Mouse (Mus musculus) A20 (cell line): ENCODE data around the gene Dnajc5.
A peak's percentile ranks its signal among the peaks of the same experiment; 100 is the strongest.
"Not testable (repeated sequence)": the region's sequence is repeated elsewhere in the genome, so short reads cannot be mapped to it uniquely, and the experiment has no call there.

Source experiments
- DNase-seq: peaks from one replicate; pipeline ENCODE4 v3.0.0-alpha.2; 2011; ENCODE audit warnings: low read depth, low spot score

Gene Dnajc5

GRCm38 (mm10) chr2:181520118-181520935 is at the start of gene Dnajc5:
TSS of gene Dnajc5 (plus strand) at chr2:181520485.
- DNase-seq, result peak; percentile 99

- no peak for DNase-seq
Measured at GRCm38 (mm10) chr2:181471246-181471645, 49.0 kb upstream of the Dnajc5 start.

- DNase-seq, result no peak
Measured at GRCm38 (mm10) chr2:181472256-181472827, 47.9 kb upstream of the Dnajc5 start.

- DNase-seq, result peak; percentile 24
Measured at GRCm38 (mm10) chr2:181483120-181483519, 37.2 kb upstream of the Dnajc5 start.

GRCm38 (mm10) chr2:181483562-181484318 is 36.5 kb upstream of the Dnajc5 start:
- peak; percentile 48 for DNase-seq

- DNase-seq, result no peak
Measured at GRCm38 (mm10) chr2:181484456-181485233, 35.6 kb upstream of the Dnajc5 start.

- no peak for DNase-seq
Measured at GRCm38 (mm10) chr2:181485741-181486140, 34.5 kb upstream of the Dnajc5 start.

- peak; percentile 26 for DNase-seq
Measured at GRCm38 (mm10) chr2:181487338-181488277, 32.7 kb upstream of the Dnajc5 start.

GRCm38 (mm10) chr2:181491432-181492205 is 28.7 kb upstream of the Dnajc5 start:
- DNase-seq, result peak; percentile 92

GRCm38 (mm10) chr2:181492206-181492605 is 28.1 kb upstream of the Dnajc5 start:
- DNase-seq, result peak; percentile 87

- no peak for DNase-seq
Measured at GRCm38 (mm10) chr2:181493156-181493927, 26.9 kb upstream of the Dnajc5 start, which contains the start of gene Abhd16b. TSS of gene Abhd16b (plus strand) at chr2:181493206.

GRCm38 (mm10) chr2:181494266-181494945 is 25.9 kb upstream of the Dnajc5 start:
- no peak for DNase-seq

- DNase-seq, result not testable (repeated sequence)
Measured at GRCm38 (mm10) chr2:181495845-181496244, 24.4 kb upstream of the Dnajc5 start.

GRCm38 (mm10) chr2:181496281-181496680 is 24.0 kb upstream of the Dnajc5 start:
- peak; percentile 82 for DNase-seq

- peak; percentile 97 for DNase-seq
Measured at GRCm38 (mm10) chr2:181496831-181497547, 23.3 kb upstream of the Dnajc5 start, which contains the start of gene Tpd52l2. TSS of gene Tpd52l2 (plus strand) at chr2:181497142.

- peak; percentile 74 for DNase-seq
Measured at GRCm38 (mm10) chr2:181497548-181497875, 22.8 kb upstream of the Dnajc5 start.

GRCm38 (mm10) chr2:181498644-181499043 is 21.6 kb upstream of the Dnajc5 start:
- no peak for DNase-seq

GRCm38 (mm10) chr2:181509191-181509590 is 11.1 kb upstream of the Dnajc5 start:
- DNase-seq, result no peak
